Mouse (Mus musculus): Measurements from ENCODE around the gene Cd40.

- no peak for TF ChIP-seq CTCF (IDR thresholded peaks at IDR 0.05; ENCODE audit: borderline replicate concordance, insufficient read depth, low read length)
- TF ChIP-seq POLR2A (IDR thresholded peaks at IDR 0.05; ENCODE audit: low read depth, low read length): no peak
Measured at GRCm38 (mm10) chr2:165006813-165007212, 48.6 kb upstream of the Cd40 start.
